Mouse (Mus musculus) bone marrow, adult 2 months (tissue): ENCODE results near the gene Ccdc6. TPM values are rescaled to one million over a fixed set of nuclear protein-coding genes. Genes with fewer than 3 reads are reported as not detected.

Experiments
- H3K27ac ChIP-seq: fragments of 200-500 bp; 2 replicates; pipeline ENCODE4 v1.5.1; 2012; ENCODE audit warnings: low read depth, mild to moderate bottlenecking, control low read depth, inconsistent platforms, low read length; ENCODE audit not compliant: control insufficient read depth, poor library complexity, insufficient read depth
- H3K4me1 ChIP-seq: fragments of 200-500 bp; 2 replicates; pipeline ENCODE4 v1.6.1; 2011; ENCODE audit warnings: low read length; ENCODE audit not compliant: control insufficient read depth, insufficient read depth
- H3K4me3 ChIP-seq: fragments of 200-500 bp; replicated peaks from 2 replicates; pipeline ENCODE3; 2011; ENCODE audit warnings: mild to moderate bottlenecking, low read depth, low read length, control low read depth; ENCODE audit not compliant: control insufficient read depth
- CTCF ChIP-seq: fragments of 200-500 bp; IDR thresholded peaks from 2 replicates; pipeline ENCODE4 v1.5.1; 2011; ENCODE audit warnings: low read length, control low read depth; ENCODE audit not compliant: control insufficient read depth, insufficient read depth
- POLR2A ChIP-seq: fragments of 200-500 bp; IDR thresholded peaks from 2 replicates; pipeline ENCODE4 v1.6.1; 2011; ENCODE audit warnings: low read depth, mild to moderate bottlenecking, control low read depth, low read length, borderline replicate concordance; ENCODE audit not compliant: control insufficient read depth
- WGBS: fragments of 180-500 bp; shearing (Covaris S2); methylation state at CpG from one replicate; pipeline ENCODE4 v1.1.7; 2018; 5-methylcytosine and 5-hydroxymethylcytosine counted together
- polyA plus RNA-seq: library from polyadenylated mRNA; stranded (reverse); fragments of >200 nt; gene quantifications from 2 replicates; pipeline ENCODE4 v1.2.4, GENCODE M21; 2011; ENCODE audit warnings: low replicate concordance; ENCODE audit not compliant: missing spikeins, insufficient read depth, insufficient read length

Ccdc6 gene
- polyA plus RNA-seq, 1 experiment: 19.1 TPM

DNA sequence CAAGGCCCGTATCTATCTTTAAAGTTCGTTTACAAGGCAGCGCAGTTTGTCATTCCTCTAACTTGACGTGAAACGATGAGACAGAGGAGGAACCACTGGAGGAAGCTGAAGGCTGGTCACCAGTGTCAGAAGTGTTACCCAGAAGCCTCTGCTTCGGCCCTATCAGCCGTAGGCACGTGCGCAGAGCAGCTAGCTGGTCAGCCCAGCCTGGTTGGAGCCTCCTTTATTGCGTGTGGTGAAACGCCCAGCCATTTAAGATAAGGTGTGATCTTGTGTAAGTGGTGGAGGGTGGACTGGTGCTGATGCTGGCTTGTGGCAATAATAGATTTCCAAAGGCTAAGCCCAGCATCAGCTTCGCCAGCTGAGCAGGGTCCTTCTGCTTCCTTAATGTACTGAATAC is 43.5 kb downstream of the Ccdc6 start:
- no peak overlapping the region for H3K27ac ChIP-seq
- H3K4me1 ChIP-seq: no peaks in the 10 kb centered on the region
- TF ChIP-seq CTCF (no peak), POLR2A (no peak)
- 67% methylated on average over 12 of the region's 12 CpGs for WGBS
- no peak overlapping the region for H3K4me3 ChIP-seq

DNA sequence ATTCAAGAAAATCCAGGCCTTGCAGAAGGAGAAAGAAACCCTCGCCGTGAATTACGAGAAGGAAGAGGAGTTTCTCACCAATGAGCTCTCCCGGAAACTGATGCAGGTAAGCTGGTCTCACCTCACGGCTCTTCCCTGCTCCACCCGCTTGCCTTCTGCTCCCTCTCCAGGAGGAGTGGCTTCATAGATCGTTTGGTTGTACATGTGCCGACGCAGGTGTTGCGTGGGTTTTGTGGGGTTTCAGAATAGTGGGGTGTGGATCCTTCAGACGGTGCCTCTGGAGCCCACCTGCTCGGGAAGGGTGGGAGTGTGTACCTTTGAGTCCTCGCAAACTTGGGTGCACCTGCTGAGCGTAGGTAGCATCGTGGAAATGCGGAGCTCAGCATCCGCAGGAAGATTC is 45.7 kb downstream of the Ccdc6 start:
- Histone ChIP-seq H3K27ac (no peak overlapping the region), H3K4me3 (no peak overlapping the region), H3K4me1 (no peaks in the 10 kb centered on the region)
- TF ChIP-seq POLR2A (no peak), CTCF (no peak)
- 94% methylated on average over 17 of the region's 17 CpGs for WGBS

DNA sequence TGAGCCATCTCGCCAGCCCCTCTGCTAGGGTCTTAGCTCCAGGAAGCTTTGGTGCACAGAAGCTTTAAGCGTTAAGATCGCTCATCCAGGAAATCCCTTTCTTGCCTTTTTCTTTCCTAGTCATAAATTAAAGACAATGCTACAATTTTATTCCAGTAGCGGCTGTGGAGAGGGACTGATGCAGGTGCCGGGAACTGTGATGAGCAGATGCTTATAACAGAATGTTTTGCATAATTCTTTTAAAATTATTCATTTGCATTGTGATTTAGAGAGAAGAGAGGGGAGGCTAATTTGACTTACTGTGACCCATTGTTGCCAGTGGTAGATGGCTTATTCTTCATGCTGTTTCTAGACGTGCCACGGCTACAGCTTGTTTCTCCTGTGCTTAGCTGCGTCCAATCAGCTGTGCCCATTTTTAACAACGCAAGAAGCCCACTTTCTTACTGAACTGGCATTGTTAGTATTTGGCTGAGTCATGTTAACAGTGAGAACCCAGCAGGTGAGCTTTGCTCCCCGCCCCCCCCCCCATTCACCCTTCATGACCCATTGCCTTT is 47.2 kb downstream of the Ccdc6 start:
- Histone ChIP-seq H3K4me1 (no peaks in the 10 kb centered on the region), H3K4me3 (no peak overlapping the region), H3K27ac (no peak overlapping the region)
- WGBS: 92% methylated on average over 10 of the region's 10 CpGs
- no peak for TF ChIP-seq POLR2A
- no peak for TF ChIP-seq CTCF

DNA sequence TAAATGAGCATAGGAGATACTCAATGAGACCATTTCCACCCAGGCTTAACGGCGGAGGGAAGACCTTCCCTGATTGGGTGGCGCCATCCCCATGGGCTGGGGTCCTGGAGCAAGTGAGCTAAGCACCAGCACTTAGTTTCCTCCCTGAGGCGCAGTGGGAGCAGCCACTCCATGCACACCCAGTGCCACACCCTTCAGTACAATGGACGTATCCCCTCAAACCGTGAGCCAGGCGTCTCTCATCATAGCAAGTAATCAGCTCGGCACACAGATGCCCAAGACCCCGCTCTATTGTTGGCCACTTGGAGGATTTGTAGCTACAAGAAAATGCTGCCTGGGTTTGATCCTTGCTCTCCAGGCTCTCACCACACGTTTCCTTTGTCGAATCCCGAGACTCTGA is 49.0 kb downstream of the Ccdc6 start:
- no peak for TF ChIP-seq CTCF
- TF ChIP-seq POLR2A: no peak

DNA sequence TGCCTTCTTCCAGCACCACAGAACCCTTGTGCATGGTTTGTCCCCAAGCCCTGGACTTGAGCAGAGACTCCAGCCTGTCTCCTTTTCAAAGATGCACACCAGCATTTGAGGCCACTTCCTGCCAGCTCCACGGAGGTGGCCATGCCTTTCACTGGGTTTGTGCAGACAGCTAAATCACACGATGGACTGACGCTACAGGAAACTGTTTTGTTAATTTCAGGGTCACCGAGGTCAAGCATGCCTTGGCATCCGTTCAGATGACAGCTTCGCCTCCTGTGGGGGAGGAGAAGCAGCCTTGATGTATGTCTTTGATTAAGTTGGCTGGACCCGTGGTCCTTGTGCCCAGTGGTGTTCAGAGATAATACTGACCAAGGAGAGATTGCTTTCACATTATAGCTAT is 52.2 kb downstream of the Ccdc6 start:
- Histone ChIP-seq H3K4me3 (no peak overlapping the region), H3K27ac (no peak overlapping the region), H3K4me1 (no peaks in the 10 kb centered on the region)
- 42% methylated on average over 7 of the region's 7 CpGs for WGBS
- TF ChIP-seq CTCF (no peak), POLR2A (no peak)

More for the DNA sequence above, 49.0 kb downstream of the Ccdc6 start:
- Histone ChIP-seq H3K27ac (no peak overlapping the region), H3K4me1 (no peaks in the 10 kb centered on the region), H3K4me3 (no peak overlapping the region)
- WGBS: 93% methylated on average over 12 of the region's 12 CpGs

DNA sequence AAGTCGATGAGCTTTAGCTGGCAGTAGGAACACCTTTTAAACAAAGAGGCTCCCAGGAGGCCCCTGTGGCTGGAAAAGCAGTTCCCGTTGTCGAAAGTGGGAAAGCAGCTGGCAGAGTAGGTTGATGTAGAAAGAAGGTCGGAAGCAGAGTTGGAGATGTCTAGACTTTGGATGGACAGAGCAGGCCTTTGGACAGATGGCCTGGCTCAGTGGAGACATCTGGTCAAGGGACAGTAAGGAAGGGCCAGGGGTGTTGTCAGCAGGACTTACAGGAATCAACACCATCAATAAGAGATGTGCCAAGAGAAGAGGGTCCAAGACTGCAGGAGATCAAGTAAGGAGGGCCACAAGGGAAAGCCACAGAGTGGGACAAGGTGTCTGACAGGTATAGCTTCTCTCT is 53.4 kb downstream of the Ccdc6 start:
- WGBS: 95% methylated on average over 4 of the region's 4 CpGs
- no peaks in the 10 kb centered on the region for H3K4me1 ChIP-seq
- no peak overlapping the region for H3K27ac ChIP-seq
- TF ChIP-seq POLR2A (no peak), CTCF (no peak)
- no peak overlapping the region for H3K4me3 ChIP-seq

DNA sequence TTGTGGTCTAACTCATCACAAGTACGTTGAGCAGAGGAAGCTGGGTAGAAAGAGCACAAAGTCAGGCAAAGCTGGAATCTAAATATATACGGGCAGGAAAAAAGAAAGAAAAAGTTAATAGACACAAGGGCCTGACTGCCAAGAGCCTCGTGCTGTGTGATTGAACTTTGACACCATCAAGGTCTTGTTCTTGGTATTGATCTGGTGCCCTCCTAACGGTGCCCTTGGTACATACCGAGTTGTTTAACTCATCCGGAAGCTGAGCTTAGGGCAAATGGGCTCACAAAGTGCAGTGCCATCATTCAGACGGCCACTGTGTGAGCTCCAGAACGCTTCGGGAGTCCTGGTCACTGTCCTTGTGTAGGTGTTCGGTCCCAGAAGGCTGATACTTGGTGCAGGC is 54.2 kb downstream of the Ccdc6 start:
- WGBS: 87% methylated on average over 10 of the region's 10 CpGs
- Histone ChIP-seq H3K4me3 (no peak overlapping the region), H3K27ac (no peak overlapping the region), H3K4me1 (no peaks in the 10 kb centered on the region)
- TF ChIP-seq CTCF (no peak), POLR2A (no peak)

DNA sequence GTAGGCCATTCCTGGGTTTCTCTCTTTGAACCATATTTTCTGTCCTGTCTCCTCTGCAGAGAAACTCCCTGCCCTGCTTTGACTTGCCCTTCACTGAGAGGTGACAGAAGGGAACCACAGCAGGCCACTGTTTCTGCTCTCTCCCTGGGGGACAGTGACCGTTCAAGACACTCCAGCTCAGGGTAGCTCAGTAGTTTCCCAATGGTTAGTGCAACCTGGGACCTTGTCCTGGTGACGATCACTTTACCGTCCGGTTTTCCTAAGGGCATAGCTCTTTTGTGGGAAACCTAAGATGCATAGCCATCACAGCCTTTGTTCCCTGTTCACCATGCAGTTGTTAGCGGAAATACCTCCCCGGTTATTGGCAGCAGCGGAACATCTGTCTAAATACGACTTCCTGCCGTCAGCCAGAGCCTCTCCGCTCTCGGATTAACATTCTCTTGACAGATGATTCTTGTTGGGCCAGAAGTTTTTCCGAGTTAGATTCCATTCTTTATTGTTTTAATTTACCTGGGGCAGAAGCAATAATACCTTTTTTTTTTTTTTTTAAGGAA is 55.3 kb downstream of the Ccdc6 start:
- TF ChIP-seq CTCF (no peak), POLR2A (no peak)
- Histone ChIP-seq H3K27ac (no peak overlapping the region), H3K4me3 (no peak overlapping the region), H3K4me1 (no peaks in the 10 kb centered on the region)
- 40% methylated on average over 12 of the region's 12 CpGs for WGBS

DNA sequence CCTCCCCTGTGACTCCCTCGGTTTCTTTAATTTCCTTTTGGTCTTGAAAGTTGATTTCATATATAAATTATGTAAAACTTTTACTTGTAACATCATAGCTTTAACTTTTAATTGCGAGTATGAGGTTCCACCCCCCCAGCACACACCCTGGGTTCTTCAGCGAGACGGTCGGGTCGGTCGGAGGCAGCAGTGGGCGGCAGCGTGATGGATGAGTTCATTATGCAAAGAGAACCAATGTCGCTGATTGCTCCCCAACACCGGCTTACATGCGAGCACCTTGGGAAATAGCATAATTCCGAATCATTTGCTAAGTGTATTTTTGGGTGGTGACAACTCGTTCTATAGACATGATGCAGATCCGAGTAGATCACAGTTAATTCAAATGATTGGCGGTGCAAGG is 56.9 kb downstream of the Ccdc6 start:
- no peak for TF ChIP-seq CTCF
- no peak for TF ChIP-seq POLR2A
- no peaks in the 10 kb centered on the region for H3K4me1 ChIP-seq
- no peak overlapping the region for H3K4me3 ChIP-seq
- WGBS: 94% methylated on average over 16 of the region's 16 CpGs
- no peak overlapping the region for H3K27ac ChIP-seq
